Mouse (Mus musculus) ES-Bruce4 (cell line): ENCODE measurements around the gene Pkib.

Experiments
- CTCF ChIP-seq: IDR thresholded peaks from one replicate; pipeline ENCODE4 v1.8.1; 2011; ENCODE audit warnings: low read depth, low read length
- EP300 ChIP-seq: IDR thresholded peaks from 2 replicates; pipeline ENCODE4 v1.6.1; 2011; ENCODE audit warnings: low read depth, low read length; ENCODE audit not compliant: insufficient read depth
- POLR2A ChIP-seq: IDR thresholded peaks from one replicate; pipeline ENCODE4 v1.8.1; 2011; ENCODE audit warnings: low read length; ENCODE audit not compliant: insufficient read depth

DNA sequence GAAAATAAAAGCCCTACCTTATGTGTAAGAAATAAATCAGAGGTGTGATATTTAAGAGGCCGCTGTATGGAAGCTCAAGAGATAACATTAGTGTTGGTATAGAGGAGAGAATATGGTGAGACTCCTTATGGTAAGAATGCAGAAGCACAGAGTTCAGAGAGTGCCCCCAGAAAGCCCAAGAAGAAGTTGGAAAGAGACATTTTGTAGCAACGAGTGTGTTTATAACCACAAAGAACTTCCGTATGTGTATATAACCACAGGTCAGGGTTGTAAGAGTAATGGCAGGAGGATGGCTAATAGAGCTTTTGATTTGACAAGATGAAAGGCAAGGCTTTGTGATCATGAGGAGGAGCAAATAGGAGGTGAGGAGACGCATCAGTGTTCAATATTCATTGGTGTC lies 6.5 kb downstream of the Pkib start:
- TF ChIP-seq POLR2A, result no peak
- TF ChIP-seq CTCF, result no peak
- TF ChIP-seq EP300, result no peak
